Mouse (Mus musculus): ENCODE measurements around the gene Gm8773.
A peak's percentile ranks its signal among the peaks of the same experiment; 100 is the strongest.

Gene Gm8773

DNA sequence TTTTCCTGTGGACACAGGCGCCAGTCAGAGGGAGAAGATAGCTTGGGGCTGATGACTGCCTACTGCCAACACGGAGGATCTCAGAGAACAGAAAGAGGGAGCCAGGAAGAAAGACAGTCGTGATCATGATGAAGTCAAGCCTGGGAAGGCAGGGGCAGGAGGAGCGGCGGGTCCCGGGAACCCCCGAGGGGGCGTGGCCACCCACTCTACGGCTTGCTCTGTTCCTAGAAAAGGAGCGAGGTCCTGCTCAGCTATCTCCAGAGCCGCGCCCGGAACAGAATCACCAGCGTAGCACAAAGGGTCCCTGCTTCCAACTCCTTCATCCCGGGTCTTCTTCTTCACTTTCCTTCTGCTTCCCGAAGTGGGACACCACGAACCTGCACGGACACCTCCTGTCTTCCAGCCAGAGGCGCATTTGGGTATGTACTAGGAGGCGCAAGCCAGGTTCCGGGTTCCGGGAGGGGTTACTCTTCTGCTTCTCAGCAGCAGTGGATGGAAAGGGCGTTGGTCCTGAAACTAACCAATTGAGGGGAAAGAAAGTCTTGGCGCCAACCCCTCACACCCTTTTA lies at the start of gene Gm8773:
Gene Gm8773 (plus strand): TSS at position 51 of the 569 bp plus-strand sequence.
- DNase-seq (ENCODE audit: low spot score) = peak; percentile 38

DNA sequence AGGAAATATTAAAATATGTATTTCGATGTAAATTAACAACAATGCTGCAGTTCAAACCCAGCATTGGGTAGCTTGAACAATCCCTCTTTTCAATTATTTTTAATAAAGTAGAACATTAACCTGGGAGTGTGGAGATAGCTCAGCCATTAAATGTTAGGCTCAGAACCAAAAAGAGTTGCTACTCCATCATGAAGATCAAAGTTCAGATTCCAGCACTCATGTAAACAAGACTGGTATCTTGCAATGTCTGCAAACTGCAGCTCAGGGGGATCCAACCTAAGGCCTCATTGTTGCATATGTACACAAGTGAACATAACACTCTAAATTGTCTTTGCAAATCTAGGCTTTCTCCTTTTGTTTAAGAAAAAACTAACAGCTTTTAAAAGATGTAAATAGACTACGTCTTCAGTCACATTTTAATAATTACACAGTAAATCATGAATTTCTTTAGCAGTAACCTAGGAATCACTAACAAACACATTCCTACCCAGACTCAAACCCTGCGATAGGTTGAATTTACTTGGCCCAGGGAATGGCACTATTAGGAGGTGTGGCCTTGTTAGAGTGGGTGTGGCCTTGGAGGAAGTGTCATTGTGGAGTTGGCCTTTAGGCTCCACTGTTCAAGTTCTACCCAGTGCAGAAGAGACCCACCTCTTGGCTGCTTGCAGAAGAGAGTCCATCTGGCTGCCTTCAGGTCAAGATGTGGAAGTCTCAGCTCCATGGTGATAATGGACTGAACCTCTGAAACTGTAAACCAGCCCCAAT lies 39.8 kb upstream of the Gm8773 start:
- no peak for DNase-seq (ENCODE audit: low spot score)

DNA sequence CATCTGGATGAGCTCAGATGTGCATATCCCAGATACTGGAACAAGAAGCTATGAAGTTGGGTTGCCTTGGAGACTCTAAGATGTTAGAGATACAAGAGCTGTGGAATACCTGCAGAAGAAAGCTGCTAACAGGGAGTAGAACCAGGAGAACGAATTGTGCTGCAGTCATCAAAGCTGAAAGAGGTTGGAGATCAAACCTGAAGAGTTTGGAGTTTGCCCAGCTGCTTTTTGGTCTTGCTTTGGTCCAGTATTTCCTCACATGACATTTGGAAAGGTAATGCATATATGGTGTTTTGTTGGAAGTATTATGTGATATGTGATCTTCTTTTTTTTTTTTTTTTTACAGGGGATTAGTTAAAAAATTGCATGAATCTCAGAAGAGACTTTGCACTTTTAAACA lies 37.5 kb upstream of the Gm8773 start:
- no peak for DNase-seq (ENCODE audit: low spot score)

DNA sequence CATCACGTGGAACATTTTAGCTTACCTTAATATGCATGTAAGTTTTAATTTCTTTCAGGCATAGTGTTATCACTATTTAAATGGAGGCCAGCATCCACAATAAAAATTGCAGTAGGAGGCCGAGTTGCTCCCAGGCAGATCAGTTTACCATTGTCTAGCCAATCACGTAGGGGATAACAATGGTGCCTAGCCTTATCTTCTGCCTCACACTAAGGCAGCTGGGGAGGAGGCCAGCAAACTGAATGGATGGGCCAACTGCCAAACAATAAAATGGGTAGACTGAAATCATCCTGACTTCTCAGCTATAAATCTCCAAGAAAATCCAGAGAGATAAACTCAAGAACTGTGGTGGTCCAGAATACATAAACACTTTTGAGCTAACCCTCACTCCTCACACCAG lies 33.8 kb upstream of the Gm8773 start:
- no peak for DNase-seq (ENCODE audit: low spot score)

DNA sequence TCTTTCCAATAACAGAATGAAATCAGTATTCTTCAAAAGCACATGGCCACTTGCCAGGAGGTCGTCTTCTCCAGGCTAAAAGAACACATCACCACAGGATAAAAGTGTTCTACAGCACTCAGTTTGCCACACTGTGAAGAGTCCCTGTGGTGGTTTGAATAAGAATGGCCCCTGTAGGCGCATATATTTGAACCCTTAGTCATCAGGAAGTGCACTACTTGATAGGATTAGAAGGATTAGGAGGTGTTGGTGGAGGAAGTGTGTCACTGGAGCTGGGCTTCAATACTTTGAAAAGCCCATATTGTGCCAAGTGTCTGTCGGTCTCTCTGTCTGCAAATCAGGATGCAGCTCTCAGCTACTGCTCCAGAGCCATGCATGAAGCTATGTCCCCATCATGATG lies 33.2 kb upstream of the Gm8773 start:
- no peak for DNase-seq (ENCODE audit: low spot score)

DNA sequence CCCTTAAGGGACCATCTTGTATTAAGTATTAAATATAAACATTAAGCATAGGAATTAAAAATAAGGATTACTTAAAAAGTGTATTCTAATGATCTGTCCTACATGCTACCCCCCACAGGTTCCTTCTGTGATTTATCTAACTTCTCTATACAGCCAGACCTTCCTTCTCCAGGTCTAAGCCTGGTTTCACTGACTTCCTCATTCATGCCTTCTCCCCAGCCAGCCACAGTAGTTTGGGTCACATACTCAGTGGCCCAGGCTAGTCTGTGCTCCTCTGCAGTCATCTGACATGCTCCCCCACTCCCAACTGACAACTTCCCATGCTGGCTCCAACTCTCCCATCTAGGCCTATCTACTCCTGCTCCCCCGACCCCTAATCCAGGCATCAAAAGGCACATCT lies 22.5 kb upstream of the Gm8773 start:
- DNase-seq (ENCODE audit: low spot score) = no peak

DNA sequence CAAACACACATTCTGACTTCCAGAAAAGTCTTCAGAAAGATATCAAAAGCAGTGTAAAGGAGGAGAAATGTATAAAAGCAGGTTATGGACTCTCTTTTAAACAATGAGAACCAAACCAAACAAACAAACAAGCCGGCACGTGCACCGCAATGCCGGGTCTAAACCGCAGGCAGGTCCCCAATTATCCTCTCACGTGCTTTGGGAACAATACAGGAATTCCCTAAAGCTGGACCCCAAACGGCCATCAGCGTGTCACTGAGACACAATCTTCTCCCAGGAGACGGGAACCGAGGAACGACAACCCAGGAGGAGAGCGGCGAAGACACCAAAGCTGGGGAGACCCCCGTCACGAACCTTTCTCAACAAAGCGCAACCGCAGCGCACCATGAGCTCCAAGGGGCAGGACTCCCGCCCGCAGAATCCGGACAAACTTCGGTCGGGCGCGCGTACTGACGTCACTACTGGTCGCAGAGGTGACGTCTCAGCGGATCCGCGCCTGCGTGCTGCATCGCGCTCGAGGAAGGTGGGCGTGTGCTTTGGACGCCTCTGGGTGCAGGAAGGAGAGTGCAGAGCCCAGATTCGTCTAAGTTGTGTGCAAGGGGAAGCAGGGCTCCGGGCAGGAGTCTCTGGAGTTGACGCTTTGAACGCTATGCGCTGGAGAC lies 14.4 kb upstream of the Gm8773 start, which contains the start of gene Gtpbp10:
Gene Gtpbp10 (minus strand): TSS at position 460 of the 662 bp plus-strand sequence.
- peak; percentile 92 for DNase-seq (ENCODE audit: low spot score)

DNA sequence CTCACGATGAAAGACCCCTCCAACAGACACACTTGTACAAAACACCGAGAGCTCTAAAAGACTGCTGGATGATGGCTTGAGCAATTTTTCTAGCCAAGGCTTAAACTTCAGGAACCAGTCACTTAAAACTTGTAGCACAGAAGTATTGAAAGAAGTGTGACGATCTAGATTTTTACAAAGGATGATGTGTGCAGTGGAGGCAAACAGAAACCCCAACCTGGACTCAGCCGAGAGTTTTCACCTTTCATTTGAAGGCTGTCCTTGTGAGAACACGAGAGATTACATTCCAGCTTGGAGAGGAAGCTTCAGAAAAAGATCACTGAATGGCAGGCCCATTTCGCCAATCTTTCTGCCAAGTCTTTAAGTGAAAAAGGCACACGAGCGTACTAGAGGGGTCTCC lies 13.8 kb upstream of the Gm8773 start:
- no peak for DNase-seq (ENCODE audit: low spot score)

DNA sequence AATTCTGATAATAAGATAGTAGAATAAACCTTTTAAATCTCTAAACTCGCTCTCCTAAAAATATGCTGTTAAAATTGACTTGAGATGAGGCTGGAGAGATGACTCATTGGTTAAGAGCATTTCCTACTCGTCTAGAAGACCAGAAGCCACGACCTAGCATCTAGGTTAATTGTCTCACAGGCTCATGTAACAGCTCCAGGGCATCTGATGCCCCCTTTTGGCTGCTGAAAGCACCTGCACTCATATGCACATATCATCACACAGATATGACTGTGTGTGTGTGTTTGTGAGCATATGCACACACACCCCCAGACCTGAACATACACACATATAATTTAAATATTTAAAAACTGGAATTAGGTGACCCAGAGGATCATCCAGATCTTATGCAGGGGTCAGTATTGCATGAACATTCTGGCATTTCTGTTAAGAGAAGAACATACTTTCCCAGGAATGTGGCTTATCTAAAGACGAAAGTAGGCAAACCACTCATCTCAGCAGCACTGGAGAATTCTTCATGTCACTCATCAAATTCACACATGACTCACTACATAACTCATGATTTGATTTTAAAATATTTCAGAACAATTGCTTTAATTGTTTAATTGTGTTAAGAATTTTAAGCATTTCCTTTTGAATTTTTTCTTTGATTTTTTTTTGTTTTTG lies 12.4 kb upstream of the Gm8773 start:
- DNase-seq (ENCODE audit: low spot score) = no peak

DNA sequence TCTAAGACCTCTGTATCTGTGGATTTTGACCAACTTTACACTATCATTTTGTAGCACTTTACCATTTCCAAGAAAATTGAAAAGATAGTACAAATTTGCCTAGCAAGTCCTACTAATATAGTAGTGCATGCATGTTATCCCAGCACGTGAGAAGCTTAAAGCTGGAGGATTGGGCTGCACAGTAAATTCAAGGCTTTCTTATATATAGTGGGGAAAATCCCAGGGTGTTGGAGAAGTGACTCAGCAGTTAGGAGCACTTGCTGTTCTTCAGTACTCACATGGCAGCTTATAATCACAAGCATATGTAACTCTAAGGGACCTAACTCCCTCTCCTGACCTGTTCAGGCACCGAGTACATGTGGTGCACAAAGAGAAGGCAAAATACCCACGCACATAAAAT lies 11.2 kb upstream of the Gm8773 start:
- no peak for DNase-seq (ENCODE audit: low spot score)

DNA sequence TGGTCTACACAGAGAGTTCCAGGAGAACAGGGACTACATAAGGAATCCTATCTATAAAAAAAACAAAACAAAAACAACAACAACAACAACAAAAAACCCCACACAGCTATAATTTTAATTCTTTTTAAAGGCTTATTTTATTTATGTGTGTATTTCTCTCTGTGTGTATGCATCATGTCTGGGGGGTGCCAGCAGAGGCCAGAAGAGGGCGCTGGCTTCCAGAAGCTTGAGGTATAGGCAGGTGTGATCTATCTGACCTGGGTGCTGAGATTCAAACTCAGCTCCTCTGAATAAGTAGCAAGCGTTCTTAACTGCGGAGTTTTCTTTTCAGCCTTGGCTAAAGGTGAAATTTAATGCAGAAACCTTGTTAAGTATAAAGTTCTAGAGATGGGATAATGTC lies 14.1 kb downstream of the Gm8773 start:
- no peak for DNase-seq (ENCODE audit: low spot score)

DNA sequence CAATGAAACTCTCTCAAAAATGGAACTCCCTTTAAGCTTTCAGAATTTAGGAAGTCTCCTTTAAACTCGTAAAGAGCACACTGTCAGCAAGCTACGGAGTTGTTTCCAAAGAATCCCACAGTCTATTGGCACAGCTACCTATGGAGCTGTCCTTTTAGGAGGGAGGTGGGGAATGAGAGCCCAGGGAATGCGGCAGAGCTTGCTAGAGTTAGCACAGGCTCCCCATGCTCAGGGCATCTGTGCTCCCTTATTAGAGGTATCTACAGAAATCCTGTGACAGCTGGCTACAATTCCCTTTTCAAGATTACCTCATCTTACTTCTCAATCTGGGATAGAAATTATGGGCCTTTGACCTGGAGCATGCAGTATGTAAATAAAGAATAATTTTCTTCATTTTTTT lies 36.9 kb downstream of the Gm8773 start:
- no peak for DNase-seq (ENCODE audit: low spot score)

DNA sequence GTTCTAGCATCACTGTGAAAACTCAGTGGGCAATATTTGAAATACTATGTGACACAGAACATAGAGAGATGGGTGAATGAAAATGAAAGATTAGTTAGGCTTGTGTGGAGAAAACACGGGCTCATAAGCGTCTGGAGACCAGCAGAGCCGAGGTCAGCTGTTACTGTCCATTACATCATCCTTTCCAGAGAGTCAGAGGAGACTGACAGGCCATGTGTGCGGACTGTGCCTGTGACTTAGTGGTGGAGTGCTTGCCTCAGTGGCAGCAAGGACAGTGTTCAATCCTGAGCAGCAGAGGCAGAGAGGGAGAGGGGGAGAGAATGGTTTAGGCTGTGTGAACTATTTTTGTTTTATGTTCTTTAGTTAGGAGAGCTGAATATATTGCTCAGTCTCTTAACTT lies 44.7 kb downstream of the Gm8773 start:
- no peak for DNase-seq (ENCODE audit: low spot score)

DNA sequence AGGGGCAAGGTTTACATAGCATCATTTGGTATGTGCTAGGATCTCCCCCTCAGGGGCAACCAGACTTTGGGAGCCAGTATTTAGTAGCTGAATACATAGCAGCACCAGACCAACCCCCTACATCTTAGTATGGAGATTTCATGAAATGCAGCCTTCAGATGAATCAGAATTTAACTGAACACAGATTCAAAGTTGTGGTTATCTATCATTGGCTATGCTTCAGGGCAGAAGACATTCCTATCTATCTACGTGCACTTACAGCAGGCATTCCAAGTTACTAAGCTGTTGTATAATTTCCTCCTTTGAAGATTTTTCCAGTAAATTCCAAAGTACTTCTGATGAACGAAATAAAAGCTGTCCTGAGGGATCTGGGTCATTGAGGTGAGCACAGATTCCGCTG lies 51.9 kb downstream of the Gm8773 start:
- DNase-seq (ENCODE audit: low spot score) = no peak
